Mouse (Mus musculus) liver, adult (tissue): Measurements from ENCODE around the gene Tspyl3.

Source experiments
- GATA4 ChIP-seq: IDR thresholded peaks from 2 replicates; pipeline ENCODE4 v1.6.1; 2014; ENCODE audit warnings: mild to moderate bottlenecking, low read length; ENCODE audit not compliant: insufficient replicate concordance

Gene Tspyl3

GRCm38 (mm10) chr2:153238406-153238805 is 13.2 kb upstream of the Tspyl3 start:
- no peak for TF ChIP-seq GATA4

DNA sequence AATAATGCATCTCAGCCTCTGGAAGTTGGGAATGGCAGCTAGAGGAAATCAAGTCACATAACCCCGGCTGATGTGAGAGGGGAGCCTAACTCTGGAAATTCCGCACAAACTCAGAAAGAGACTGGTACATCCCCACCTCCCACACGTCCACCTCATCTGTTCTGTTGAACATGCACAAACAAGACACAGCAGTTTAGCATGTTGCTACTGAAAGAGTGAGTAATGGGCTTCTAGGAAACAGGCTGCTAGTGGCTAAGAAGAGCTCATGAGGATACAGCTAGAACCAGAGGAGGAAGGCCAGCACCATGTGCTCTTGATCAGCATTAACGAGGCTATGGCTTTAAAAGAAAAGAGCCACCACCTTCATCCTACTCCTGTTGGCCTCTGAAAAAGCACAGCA is 12.7 kb upstream of the Tspyl3 start:
- no peak for TF ChIP-seq GATA4

DNA sequence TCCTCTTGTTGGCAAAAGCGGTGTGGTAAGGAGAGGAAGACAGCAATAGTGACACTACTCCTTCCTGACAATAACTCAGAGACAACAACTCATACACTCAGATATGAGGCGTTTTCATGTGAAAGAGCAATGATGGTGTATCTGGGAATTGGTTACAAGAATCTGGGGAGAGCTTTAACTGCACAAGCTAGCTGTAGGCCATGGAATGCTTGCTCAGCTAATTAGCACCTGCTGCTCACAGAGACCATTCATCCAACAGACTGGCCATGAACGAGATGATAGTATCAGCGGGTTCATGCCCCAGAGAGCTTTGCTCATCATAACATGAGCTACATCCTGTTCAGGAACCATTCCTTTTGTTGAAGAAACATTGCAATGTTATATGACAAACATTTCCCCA is 12.0 kb upstream of the Tspyl3 start:
- TF ChIP-seq GATA4, result no peak

- no peak for TF ChIP-seq GATA4
Observed at GRCm38 (mm10) chr2:153228523-153228922, 3.3 kb upstream of the Tspyl3 start.

- no peak for TF ChIP-seq GATA4
Observed at GRCm38 (mm10) chr2:153227959-153228358, 2.7 kb upstream of the Tspyl3 start.

DNA sequence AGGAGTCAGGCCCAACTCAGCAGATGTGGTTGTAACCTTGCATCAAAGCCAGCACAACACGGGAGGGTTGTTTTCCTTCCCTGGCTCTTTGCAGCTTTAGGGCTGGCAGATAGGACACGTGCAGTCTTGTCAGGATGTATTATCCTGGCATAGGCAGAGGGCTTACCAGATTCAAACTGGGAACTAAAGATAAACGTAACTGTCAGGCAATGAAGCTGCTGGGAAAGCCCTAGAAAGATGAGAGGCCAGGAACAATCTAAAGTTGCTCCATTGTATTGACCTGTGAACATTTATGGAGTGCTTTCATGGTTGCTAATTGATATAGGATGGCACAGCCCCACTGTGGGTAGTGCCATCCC is 333 bp upstream of the Tspyl3 start:
- no peak for TF ChIP-seq GATA4

DNA sequence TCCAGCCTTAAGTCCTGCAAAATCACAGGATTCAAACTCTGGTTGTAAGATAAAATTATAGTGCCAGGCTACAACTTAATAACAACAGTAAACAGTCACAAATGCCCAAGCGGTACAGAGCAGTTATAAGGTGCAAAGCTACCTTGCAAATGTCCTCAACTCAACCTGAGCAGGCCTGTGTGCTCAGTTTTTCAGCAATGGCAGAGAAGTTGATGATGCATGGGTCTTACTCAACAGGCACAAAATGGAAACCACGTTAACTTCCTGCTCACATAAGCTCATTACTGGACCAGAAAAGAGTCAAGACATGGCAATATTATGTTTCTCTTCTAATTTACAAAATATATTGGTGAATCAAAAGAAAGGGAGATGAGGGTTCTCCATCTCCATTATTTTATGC is 2.7 kb downstream of the Tspyl3 start:
- TF ChIP-seq GATA4, result no peak

- no peak for TF ChIP-seq GATA4
Observed at GRCm38 (mm10) chr2:153222130-153222529, 3.1 kb downstream of the Tspyl3 start.

DNA sequence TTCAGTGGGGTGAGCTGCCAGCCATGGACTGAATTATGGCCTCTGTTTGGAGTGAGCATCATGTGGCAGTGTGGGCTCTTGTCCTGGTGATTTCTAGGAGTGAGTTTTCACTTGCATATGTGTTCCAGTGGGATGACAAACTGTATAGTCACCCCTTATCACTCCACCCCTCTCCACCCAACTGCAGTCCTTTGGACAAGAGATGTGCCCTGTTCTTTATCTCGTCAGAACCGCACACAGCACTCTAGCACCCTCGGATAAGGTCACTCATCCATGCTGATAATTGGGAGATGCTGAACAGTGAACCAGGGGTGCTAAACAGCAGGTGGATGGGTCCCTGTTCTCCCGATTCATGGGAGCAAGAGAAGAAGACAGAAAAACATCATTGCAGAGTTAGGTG is 3.6 kb downstream of the Tspyl3 start:
- no peak for TF ChIP-seq GATA4

DNA sequence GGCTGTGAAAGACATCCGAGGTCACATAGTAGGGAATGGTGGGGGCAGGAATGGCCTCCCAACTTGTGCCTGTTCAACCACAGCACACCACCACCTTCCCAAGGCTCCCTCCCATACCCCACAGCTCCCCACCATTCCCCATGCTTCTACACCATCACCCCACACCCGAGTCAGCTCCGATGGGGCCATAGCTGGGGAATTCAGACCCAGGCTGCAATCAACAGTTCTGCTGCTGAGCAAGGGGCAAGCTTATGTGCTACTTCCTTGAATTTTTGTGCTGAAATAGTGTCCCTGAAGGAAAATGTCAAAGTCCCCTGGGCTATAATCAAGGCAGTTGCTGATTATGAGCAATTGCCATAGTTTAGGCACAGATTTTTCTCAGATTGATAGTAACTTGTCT is 6.7 kb downstream of the Tspyl3 start:
- TF ChIP-seq GATA4, result no peak

- TF ChIP-seq GATA4, result no peak
Observed at GRCm38 (mm10) chr2:153217826-153218340, 7.4 kb downstream of the Tspyl3 start.

DNA sequence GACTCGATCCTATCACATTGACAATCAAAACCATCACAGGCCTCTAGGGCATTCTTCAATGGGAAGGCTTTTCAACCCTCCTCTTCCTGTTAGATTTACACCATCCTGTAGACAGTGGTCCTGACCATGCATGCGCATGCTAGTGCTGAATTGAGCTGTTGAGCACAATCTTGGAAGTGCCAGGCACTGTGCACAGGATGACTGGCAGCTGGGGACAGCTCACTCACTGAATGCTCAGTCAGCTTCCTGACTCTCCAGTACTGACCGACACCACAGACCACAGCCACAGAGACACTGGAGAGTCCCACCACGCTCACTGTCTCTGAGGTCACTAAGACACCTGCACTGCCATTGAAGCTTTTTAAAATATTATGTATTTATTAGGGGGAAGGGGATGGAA is 9.8 kb downstream of the Tspyl3 start:
- TF ChIP-seq GATA4, result no peak

- TF ChIP-seq GATA4, result no peak
Observed at GRCm38 (mm10) chr2:153214771-153215259, 10.4 kb downstream of the Tspyl3 start.

DNA sequence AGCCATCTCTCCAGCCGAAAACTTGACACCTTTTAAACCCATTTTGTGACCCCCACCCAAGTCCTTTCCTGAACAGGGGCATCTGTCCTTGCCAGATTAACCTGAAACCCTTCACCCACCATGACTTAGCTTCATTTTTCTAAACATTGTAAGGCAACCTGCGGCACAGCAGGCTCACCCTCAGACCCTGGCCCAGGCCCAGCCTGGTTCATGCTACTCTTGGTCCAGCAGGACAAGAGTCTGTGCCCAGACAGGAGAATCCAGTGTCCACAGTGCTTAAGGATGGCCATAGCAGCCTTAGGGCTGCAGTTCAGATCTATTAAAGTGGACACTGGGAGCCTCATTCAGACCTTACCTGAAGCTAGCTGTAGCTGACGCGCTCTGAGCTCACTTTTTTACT is 11.9 kb downstream of the Tspyl3 start:
- TF ChIP-seq GATA4, result no peak

GRCm38 (mm10) chr2:153211451-153211850 is 13.8 kb downstream of the Tspyl3 start:
- no peak for TF ChIP-seq GATA4

- TF ChIP-seq GATA4, result no peak
Observed at GRCm38 (mm10) chr2:153209286-153209685, 16.0 kb downstream of the Tspyl3 start.

DNA sequence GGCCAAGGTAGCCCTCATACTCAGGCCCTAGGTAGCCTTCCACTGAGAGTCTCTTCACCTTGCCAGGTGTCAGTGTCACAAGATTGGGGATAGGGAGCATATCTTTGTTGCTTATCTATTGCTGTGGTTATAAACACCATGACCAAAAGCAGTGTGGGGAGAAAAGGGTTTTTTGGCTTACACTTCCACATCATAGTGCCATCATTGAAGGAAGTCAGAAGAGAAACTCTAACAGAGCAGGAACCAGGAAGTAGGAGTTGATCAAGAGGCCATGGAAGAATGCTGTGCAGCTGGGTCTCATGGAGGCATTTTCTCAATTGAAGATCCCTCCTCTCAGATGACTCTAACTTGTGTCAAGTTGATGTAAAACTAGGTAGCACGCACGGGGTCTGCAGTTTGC is 17.1 kb downstream of the Tspyl3 start:
- TF ChIP-seq GATA4, result no peak

DNA sequence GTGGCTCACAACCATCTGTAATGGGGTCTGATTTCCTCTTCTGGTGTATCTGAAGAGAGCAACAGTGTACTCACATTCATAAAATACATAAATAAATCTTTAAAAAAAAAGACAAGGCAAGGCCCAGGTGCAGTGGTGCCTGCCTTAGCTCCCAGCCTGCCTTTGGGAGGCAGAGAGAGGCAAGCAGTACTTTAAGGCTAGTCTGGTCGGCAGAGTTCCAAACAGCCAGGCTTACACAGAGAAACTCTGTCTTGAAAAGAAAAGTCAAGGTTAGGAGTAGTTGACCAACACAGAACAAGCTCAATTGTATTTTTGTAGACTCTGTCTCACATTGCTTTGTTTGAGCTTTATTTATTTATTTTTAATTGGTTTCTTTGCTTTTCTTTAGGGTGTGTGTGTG is 22.5 kb downstream of the Tspyl3 start:
- TF ChIP-seq GATA4, result no peak
